ENCODE assay signal across 14 mouse cellular contexts in the genomic region with DNA sequence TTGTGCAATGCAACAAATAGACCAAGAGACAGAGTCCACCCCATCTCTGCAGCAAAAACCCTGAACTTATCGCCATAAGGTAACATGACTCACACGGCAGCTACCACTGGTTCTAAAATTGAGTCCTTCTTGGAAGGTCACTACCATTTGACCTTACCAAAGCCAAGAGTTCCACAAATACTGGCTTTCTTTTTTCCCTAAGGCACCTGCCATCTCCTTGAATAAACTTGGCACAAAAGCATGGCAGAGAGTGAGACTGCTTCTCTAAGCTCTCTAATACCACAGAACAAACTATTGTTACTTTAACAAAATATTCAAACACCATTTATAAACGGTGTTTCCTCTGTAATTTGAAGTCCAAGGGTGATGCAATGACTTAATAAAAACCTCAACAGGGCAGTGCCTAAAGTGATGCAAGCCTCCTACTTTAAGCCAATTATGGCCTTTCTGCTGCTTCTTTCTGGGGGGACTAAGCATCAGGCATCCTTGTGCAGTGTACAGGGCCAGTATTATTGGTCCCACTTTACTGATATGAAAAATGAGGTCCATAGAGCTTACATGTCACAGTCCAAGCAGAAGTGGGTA.
"Had no signal": no experiment of that assay in that cellular context is flagged by ENCODE, and none has a peak within 500 bp of the region (broad histone marks: within the 10 kb centered on the region; RNA-seq: fewer than 3 reads in every experiment).

No protein-coding gene starts in this region.

- H3K4me3 ChIP-seq: intestine, embryonic 15.5 days; layer of hippocampus, adult 2 months; limb, embryonic 13.5 days; liver, embryonic 13.5 days; midbrain, embryonic 15.5 days; neural tube, embryonic 13.5 days had no signal

- H3K9ac ChIP-seq: intestine, embryonic 15.5 days; limb, embryonic 13.5 days; liver, embryonic 13.5 days; midbrain, embryonic 15.5 days; neural tube, embryonic 13.5 days had no signal

- H3K9me3 ChIP-seq: intestine, embryonic 15.5 days; limb, embryonic 13.5 days; liver, embryonic 13.5 days; midbrain, embryonic 15.5 days; neural tube, embryonic 13.5 days had no signal

- ATAC-seq: intestine, embryonic 15.5 days; midbrain, embryonic 15.5 days had no signal

- DNase-seq: kidney, adult 18-20 months; kidney, postnatal 10 days; kidney, postnatal 4 days; left cerebral cortex, postnatal 4 days; liver, embryonic 13.5 days; lung, postnatal 10 days; retina, postnatal 1 day; thymus, postnatal 36 days had no signal

- H3K36me3 ChIP-seq: intestine, embryonic 15.5 days; liver, embryonic 13.5 days; midbrain, embryonic 15.5 days; neural tube, embryonic 13.5 days had no signal

- H3K27ac ChIP-seq: intestine, embryonic 15.5 days; layer of hippocampus, adult 2 months; limb, embryonic 13.5 days; liver, embryonic 13.5 days; midbrain, embryonic 15.5 days; neural tube, embryonic 13.5 days had no signal

- H3K4me2 ChIP-seq: intestine, embryonic 15.5 days; limb, embryonic 13.5 days; liver, embryonic 13.5 days; midbrain, embryonic 11.5 days; midbrain, embryonic 15.5 days; neural tube, embryonic 13.5 days had no signal

- H3K4me1 ChIP-seq: intestine, embryonic 15.5 days; limb, embryonic 13.5 days; midbrain, embryonic 15.5 days; neural tube, embryonic 13.5 days had no signal

- H3K27me3 ChIP-seq: intestine, embryonic 15.5 days; limb, embryonic 13.5 days; liver, embryonic 13.5 days; midbrain, embryonic 15.5 days; neural tube, embryonic 13.5 days had no signal
